Mouse (Mus musculus) embryonic facial prominence, embryonic 14.5 days (tissue): ENCODE measurements around the gene Slc7a9. TPM values are rescaled to one million over a fixed set of nuclear protein-coding genes. Genes with fewer than 3 reads are reported as not detected.

ENCODE experiments used
- ATAC-seq: fragments of 200-750 bp; cut with Nextera tagmentation; 2 replicates; pipeline ENCODE4 v1.8.0; 2017; ENCODE audit warnings: low read depth, moderate number of reproducible peaks, moderate TSS enrichment
- DNase-seq: peaks from one replicate; pipeline ENCODE4 v3.0.0-alpha.2; 2015; ENCODE audit warnings: low spot score
- H3K27ac ChIP-seq: fragments of 300-500 bp; sonication (generic); replicated peaks from 2 replicates; pipeline ENCODE4 v1.5.1; 2014; ENCODE audit warnings: low read depth, mild to moderate bottlenecking, low read length, moderate library complexity
- H3K27me3 ChIP-seq: fragments of 300-500 bp; sonication (generic); replicated peaks from 2 replicates; pipeline ENCODE4 v1.6.1; 2014; ENCODE audit warnings: low read length; ENCODE audit not compliant: control insufficient read depth, insufficient read depth
- H3K36me3 ChIP-seq: fragments of 300-500 bp; sonication (generic); 2 replicates; pipeline ENCODE4 v1.6.1; 2014; ENCODE audit warnings: low read length, mixed read lengths; ENCODE audit not compliant: control insufficient read depth, insufficient read depth
- H3K4me1 ChIP-seq: fragments of 300-500 bp; sonication (generic); 2 replicates; pipeline ENCODE4 v1.6.1; 2014; ENCODE audit warnings: antibody characterized with exemption, low read length; ENCODE audit not compliant: control insufficient read depth, insufficient read depth
- H3K4me2 ChIP-seq: fragments of 300-500 bp; sonication (generic); 2 replicates; pipeline ENCODE4 v1.6.1; 2014; ENCODE audit warnings: low read depth, mild to moderate bottlenecking, low read length, moderate library complexity, mixed read lengths
- H3K4me3 ChIP-seq: fragments of 300-500 bp; sonication (generic); 2 replicates; pipeline ENCODE4 v1.5.1; 2014; ENCODE audit warnings: low read depth, mild to moderate bottlenecking, low read length
- H3K9ac ChIP-seq: fragments of 300-500 bp; sonication (generic); 2 replicates; pipeline ENCODE4 v1.6.1; 2014; ENCODE audit warnings: low read depth, mild to moderate bottlenecking, low read length, moderate library complexity, mixed read lengths
- H3K9me3 ChIP-seq: fragments of 300-500 bp; sonication (generic); 2 replicates; pipeline ENCODE4 v1.6.1; 2016; ENCODE audit warnings: low read length; ENCODE audit not compliant: control insufficient read depth
- WGBS: fragments of 180-500 bp; shearing (Covaris S2); extraction: QIAGEN DNeasy Blood & Tissue Kit; methylation state at CpG from one replicate; pipeline ENCODE4 v1.1.7; 2014; 5-methylcytosine and 5-hydroxymethylcytosine counted together
- polyA plus RNA-seq: library from polyadenylated mRNA; unstranded; fragments of >200 nt; fragmentation: Nextera tagmentation; extraction: Ambion mirVana; gene quantifications from 2 replicates; pipeline ENCODE4 v1.2.1, GENCODE M21; 2014

The Slc7a9 gene
- polyA plus RNA-seq, 1 experiment from 2014 or later, result 0.42 TPM

DNA sequence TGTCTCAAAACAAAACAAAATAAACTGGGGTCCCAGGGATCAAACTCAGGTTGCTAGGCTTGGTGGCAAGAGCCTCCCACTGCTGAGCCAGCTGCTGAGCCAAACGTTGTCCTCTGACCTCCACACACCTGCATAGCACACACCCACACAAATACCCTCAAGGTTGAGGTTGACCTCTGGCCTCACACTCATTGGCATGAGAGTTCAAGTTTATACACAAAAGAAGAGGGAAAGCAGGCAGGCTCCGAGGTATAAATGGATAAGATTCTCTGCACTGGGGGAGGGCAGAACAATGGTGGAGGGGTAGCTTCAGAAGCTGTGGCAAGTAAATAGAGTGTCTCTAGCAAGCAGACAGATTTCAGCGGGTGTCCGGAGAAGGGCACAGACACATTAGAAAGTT lies 1.1 kb upstream of the Slc7a9 start:
- 31% methylated on average over 4 of the region's 4 CpGs for WGBS
- Histone ChIP-seq H3K27ac (no peak overlapping the region), H3K4me1 (0 out of 2 replicates have a peak, but pooled peaks cover 7% of the 10 kb centered on the region), H3K36me3 (no peaks in the 10 kb centered on the region), H3K4me3 (no peak overlapping the region), H3K27me3 (no peaks in the 10 kb centered on the region), H3K9ac (no peak overlapping the region), H3K4me2 (no peak overlapping the region), H3K9me3 (no peaks in the 10 kb centered on the region)
- no peak for ATAC-seq
- DNase-seq, result no peak

DNA sequence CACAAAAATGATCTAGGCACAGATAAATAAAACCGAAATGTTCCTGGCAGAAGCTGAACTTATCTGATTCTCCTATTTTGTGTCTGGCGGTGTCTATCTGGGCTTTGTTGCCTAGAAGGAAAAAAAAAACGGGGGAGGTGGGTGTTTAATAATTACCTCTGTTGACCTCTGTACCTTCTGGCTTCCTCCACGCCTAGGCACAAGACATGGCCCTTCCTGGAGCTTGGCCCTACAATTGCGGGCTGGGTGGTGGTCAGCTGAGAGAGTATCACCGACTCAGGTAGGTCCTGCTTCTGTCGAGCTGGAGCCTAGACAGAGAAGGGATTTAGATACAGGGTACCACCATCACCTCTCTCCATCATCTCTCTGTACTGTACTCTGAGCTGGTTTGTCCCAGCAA lies 271 bp downstream of the Slc7a9 start:
- Histone ChIP-seq H3K27ac (no peak overlapping the region), H3K4me3 (no peak overlapping the region), H3K36me3 (no peaks in the 10 kb centered on the region), H3K4me1 (0 out of 2 replicates have a peak, but pooled peaks cover 7% of the 10 kb centered on the region), H3K9ac (no peak overlapping the region), H3K9me3 (no peaks in the 10 kb centered on the region), H3K4me2 (no peak overlapping the region), H3K27me3 (no peaks in the 10 kb centered on the region)
- ATAC-seq, result no peak
- WGBS, result 66% methylated on average over 7 of the region's 7 CpGs
- no peak for DNase-seq

DNA sequence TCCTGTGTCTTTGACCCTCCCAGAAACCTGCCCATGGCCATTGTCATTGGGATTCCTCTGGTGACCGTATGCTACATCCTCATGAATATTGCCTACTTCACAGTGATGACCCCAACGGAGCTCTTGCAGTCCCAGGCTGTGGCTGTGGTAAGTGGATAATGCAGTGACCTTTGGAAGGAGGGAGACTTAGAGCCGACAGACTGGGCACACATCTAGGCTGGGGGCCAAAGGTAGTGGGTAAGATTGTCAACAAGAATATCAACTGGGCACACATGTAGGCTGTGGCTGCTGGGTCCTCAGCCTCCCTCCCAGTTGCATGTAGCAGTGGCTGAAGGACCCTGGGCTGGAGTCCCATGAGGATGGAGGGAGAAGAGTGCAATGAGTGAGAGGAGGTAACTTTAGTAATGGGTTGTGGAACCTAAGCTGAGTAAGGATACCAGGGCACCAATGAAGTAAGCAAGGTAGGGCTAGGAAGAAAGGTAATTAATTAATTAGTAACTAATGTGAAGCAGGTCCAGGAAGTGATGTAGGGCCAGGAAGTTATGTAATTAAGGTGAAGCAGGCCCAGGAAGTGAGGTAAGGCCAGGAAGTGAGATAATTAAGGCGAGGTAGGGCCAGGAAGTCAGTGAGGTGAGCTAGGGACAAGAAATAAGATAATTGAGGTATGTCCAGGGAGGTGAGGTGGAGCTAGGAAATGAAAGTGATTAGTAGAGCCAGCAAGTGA lies 7.7 kb downstream of the Slc7a9 start:
- Histone ChIP-seq H3K27me3 (no peaks in the 10 kb centered on the region), H3K9me3 (no peaks in the 10 kb centered on the region), H3K27ac (no peak overlapping the region), H3K4me2 (no peak overlapping the region), H3K4me1 (no peaks in the 10 kb centered on the region), H3K36me3 (no peaks in the 10 kb centered on the region), H3K9ac (no peak overlapping the region), H3K4me3 (no peak overlapping the region)
- ATAC-seq (no peak), DNase-seq (no peak)
- 79% methylated on average over 4 of the region's 4 CpGs for WGBS

DNA sequence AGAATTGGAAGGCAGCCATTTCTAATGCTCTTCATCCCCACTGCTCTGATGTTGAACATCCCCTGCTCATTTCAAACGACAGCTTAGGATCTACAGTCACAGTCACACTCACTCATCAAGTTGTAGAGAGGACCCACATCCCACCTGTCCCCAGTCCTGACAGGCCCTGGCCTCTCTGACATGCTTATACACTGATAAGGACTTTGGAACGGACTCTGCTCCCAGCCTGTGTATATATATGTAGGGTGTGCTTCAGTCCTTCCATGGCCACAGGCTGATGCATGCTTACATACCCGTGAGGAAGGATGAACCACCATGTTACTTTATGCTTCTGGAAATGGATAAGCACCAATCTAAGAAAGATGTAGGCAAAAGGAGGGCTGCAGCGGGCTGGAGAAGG lies 12.4 kb downstream of the Slc7a9 start:
- Histone ChIP-seq H3K9me3 (no peaks in the 10 kb centered on the region), H3K4me3 (no peak overlapping the region), H3K27me3 (no peaks in the 10 kb centered on the region), H3K27ac (no peak overlapping the region), H3K9ac (no peak overlapping the region), H3K36me3 (no peaks in the 10 kb centered on the region), H3K4me2 (no peak overlapping the region), H3K4me1 (no peaks in the 10 kb centered on the region)
- DNase-seq (no peak), ATAC-seq (no peak)
- WGBS, result 74% methylated on average over 4 of the region's 4 CpGs

DNA sequence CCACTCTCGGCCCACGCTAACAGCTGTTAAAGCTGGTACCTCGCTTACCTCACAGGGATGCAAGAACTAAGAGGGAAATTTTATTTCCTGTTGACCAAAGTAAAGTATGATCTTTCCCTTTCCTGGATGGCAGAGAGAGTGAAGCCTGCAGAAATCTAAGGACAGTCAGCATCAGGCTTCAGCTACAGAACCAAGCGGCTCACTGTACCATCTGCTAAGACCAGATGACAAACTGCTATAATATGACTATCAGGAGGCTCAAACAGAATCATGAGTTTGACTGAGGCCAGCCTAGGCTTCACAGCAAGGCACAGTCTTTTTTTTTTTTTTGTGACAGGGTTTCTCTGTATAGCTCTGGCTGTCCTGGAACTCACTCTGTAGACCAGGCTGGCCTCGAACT lies 16.4 kb downstream of the Slc7a9 start:
- no peaks in the 10 kb centered on the region for H3K36me3 ChIP-seq
- no peaks in the 10 kb centered on the region for H3K4me1 ChIP-seq
- no peak for DNase-seq
- H3K9ac ChIP-seq, result no peak overlapping the region
- no peaks in the 10 kb centered on the region for H3K27me3 ChIP-seq
- no peak overlapping the region for H3K27ac ChIP-seq
- H3K4me3 ChIP-seq, result no peak overlapping the region
- no peaks in the 10 kb centered on the region for H3K9me3 ChIP-seq
- 95% methylated on average over 5 of the region's 5 CpGs for WGBS
- no peak for ATAC-seq
- H3K4me2 ChIP-seq, result no peak overlapping the region

DNA sequence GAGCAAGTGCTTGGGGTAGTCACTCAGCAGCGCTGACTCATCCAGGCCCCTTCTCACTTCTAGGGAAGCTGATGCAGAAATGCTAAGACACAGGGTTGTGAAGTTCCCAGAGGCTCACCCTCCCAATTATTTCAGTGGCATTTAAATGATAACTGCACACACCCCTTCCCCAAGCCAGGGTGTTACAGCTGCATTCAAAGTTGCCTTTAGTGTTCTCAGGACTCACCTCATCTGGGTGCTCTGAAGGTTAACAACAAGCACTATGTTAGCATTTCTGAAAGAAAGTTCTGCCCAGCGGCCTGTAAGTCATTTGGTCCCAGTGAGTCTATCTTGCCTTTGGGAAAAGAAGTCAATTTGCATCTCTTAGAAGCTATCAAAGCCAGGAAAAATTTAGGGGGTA lies 19.3 kb downstream of the Slc7a9 start:
- WGBS, result 72% methylated on average over 2 of the region's 2 CpGs
- H3K27me3 ChIP-seq, result no peaks in the 10 kb centered on the region
- H3K9me3 ChIP-seq, result no peaks in the 10 kb centered on the region
- no peak overlapping the region for H3K4me3 ChIP-seq
- no peaks in the 10 kb centered on the region for H3K36me3 ChIP-seq
- no peaks in the 10 kb centered on the region for H3K4me1 ChIP-seq
- DNase-seq, result no peak
- H3K9ac ChIP-seq, result no peak overlapping the region
- no peak for ATAC-seq
- no peak overlapping the region for H3K27ac ChIP-seq
- no peak overlapping the region for H3K4me2 ChIP-seq

DNA sequence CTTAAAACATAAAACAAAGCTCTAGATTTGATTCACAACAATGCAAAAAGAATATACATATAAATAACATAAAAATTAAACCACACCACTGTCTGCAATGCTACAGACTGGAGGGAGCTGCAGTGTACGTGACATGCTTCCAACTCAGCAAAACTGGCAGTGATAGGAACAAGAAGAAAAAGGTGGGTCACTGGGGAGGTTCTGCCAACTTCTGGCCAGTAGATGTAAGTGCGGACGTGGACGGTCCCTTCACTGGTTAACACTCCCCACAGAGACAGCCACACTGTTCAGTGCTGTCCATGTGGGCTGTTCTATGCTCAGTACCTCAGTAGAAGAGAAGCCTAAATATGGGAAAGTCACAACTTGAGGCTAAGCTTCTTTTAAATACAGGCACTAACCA lies 22.2 kb downstream of the Slc7a9 start:
- WGBS, result 48% methylated on average over 4 of the region's 4 CpGs
- Histone ChIP-seq H3K36me3 (no peaks in the 10 kb centered on the region), H3K9me3 (no peaks in the 10 kb centered on the region), H3K4me2 (no peak overlapping the region), H3K27me3 (no peaks in the 10 kb centered on the region), H3K27ac (no peak overlapping the region), H3K4me3 (no peak overlapping the region), H3K9ac (no peak overlapping the region), H3K4me1 (no peaks in the 10 kb centered on the region)
- ATAC-seq (no peak), DNase-seq (no peak)

DNA sequence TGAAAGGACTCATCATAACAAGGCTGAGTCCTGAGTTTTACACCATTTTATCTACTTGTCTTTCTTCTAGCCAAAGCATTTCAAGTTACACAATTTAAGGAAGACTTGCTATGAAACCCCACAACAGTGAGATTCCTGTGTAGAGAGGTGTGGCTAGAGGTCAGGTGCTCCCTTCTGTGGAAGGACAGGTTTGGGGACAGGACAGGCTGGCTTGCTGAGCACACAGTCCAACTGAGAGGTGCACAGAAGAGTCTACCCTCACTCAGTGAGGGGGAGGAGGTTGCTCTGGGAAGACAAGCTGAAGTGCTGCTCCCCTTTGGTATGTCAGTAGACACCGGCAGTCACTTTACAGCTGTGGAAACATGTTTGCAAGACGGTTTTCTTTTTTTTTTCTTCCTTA lies 27.9 kb downstream of the Slc7a9 start:
- H3K9me3 ChIP-seq, result no peaks in the 10 kb centered on the region
- H3K27me3 ChIP-seq, result no peaks in the 10 kb centered on the region
- H3K4me1 ChIP-seq, result no peaks in the 10 kb centered on the region
- 36% methylated on average over 2 of the region's 2 CpGs for WGBS
- no peak for ATAC-seq
- no peak overlapping the region for H3K9ac ChIP-seq
- no peaks in the 10 kb centered on the region for H3K36me3 ChIP-seq
- H3K4me2 ChIP-seq, result no peak overlapping the region
- peak; percentile 27 for DNase-seq
- no peak overlapping the region for H3K4me3 ChIP-seq
- no peak overlapping the region for H3K27ac ChIP-seq

DNA sequence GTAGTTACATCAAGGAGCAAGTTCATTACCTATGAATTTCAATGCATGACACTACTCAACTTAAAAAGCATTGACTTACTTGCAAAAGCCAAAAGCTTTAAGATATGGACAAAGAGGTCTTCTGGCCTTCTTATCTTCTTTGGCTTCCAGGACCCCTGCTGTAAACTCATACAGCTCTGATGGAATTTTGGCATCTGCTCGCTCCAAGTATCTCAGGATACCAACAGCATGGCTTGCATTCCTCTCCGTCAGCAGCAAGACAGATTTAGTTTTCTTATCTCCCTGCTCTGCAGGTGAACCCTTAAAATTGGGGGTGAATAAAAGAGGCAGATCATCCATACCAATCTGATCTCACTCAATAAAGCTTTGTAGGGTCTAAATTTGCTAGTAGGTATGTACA lies 36.5 kb downstream of the Slc7a9 start:
- H3K4me1 ChIP-seq, result no peaks in the 10 kb centered on the region
- H3K4me2 ChIP-seq, result no peak overlapping the region
- H3K9me3 ChIP-seq, result no peaks in the 10 kb centered on the region
- 57% methylated on average over 2 of the region's 2 CpGs for WGBS
- ATAC-seq (no peak), DNase-seq (no peak)
- no peaks in the 10 kb centered on the region for H3K36me3 ChIP-seq
- no peak overlapping the region for H3K27ac ChIP-seq
- H3K9ac ChIP-seq, result no peak overlapping the region
- H3K27me3 ChIP-seq, result no peaks in the 10 kb centered on the region
- H3K4me3 ChIP-seq, result no peak overlapping the region
